Mouse (Mus musculus) stomach, postnatal 0 days (tissue): ENCODE measurements at regions not wholly inside any gene's neighbourhood (a gene's known extent, or its start where the extent isn't known, plus 50 kb on each side); places are given as distances from the start of the nearest gene placed in this dataset.

Experiments
- ATAC-seq: fragments of 200-750 bp; cut with Nextera tagmentation; 2 replicates; pipeline ENCODE4 v1.8.0; 2017; ENCODE audit not compliant: low FRiP score, low TSS enrichment
- DNase-seq: peaks from one replicate; pipeline ENCODE4 v3.0.0-alpha.2; 2016; ENCODE audit warnings: low spot score
- H3K27ac ChIP-seq: fragments of 300-500 bp; sonication (generic); replicated peaks from 2 replicates; pipeline ENCODE4 v1.5.1; 2014; ENCODE audit warnings: mild to moderate bottlenecking, control low read depth
- H3K27me3 ChIP-seq: fragments of 300-500 bp; sonication (generic); 2 replicates; pipeline ENCODE4 v1.6.1; 2014; ENCODE audit warnings: low read length; ENCODE audit not compliant: control insufficient read depth, insufficient read depth
- H3K36me3 ChIP-seq: fragments of 300-500 bp; sonication (generic); 2 replicates; pipeline ENCODE4 v1.6.1; 2014; ENCODE audit warnings: low read length, mixed read lengths; ENCODE audit not compliant: control insufficient read depth, insufficient read depth
- H3K4me1 ChIP-seq: fragments of 300-500 bp; sonication (generic); replicated peaks from 2 replicates; pipeline ENCODE4 v1.6.1; 2014; ENCODE audit warnings: antibody characterized with exemption; ENCODE audit not compliant: control insufficient read depth, insufficient read depth
- H3K4me2 ChIP-seq: fragments of 300-500 bp; sonication (generic); replicated peaks from 2 replicates; pipeline ENCODE4 v1.6.1; 2014; ENCODE audit warnings: low read depth, mild to moderate bottlenecking, control low read depth, moderate library complexity
- H3K4me3 ChIP-seq: fragments of 300-500 bp; sonication (generic); 2 replicates; pipeline ENCODE4 v1.5.1; 2014; ENCODE audit warnings: low read depth, low read length, control low read depth
- H3K9ac ChIP-seq: fragments of 300-500 bp; sonication (generic); 2 replicates; pipeline ENCODE4 v1.6.1; 2014; ENCODE audit warnings: mild to moderate bottlenecking, low read length, control low read depth, mixed read lengths
- H3K9me3 ChIP-seq: fragments of 300-500 bp; sonication (generic); 2 replicates; pipeline ENCODE4 v1.6.1; 2016; ENCODE audit warnings: low read length; ENCODE audit not compliant: control insufficient read depth
- CTCF ChIP-seq: IDR thresholded peaks from 2 replicates; pipeline ENCODE4 v1.5.1; 2016; ENCODE audit warnings: antibody characterized with exemption, low read depth, mild to moderate bottlenecking, moderate library complexity
- EP300 ChIP-seq: optimal IDR thresholded peaks from 2 replicates; pipeline ENCODE3; 2016; ENCODE audit warnings: antibody characterized with exemption
- WGBS: fragments of 180-500 bp; shearing (Covaris S2); extraction: QIAGEN DNeasy Blood & Tissue Kit; methylation state at CpG from one replicate; pipeline ENCODE4 v1.1.7; 2014; 5-methylcytosine and 5-hydroxymethylcytosine counted together

DNA sequence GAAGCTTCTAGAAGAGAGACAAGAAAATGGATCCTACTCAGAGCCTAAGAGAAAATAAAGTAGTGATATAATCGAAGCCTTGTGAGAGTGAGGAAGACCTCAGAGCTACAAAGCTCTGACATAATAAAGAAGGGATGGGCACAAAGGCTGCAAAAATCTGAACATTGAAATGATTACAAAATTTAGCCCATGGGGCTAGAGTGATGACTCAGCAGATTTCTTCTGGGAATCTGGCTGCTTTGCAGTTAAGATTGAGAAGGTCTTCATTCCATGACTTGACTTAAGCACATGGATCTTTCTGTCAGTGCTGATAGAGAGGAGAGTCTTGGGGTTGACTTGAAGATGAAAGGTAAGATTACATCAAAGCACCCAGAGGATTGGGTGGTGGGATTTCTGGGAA, 633.3 kb upstream of the Gm19410 start:
- H3K27me3 ChIP-seq = no peaks in the 10 kb centered on the region
- TF ChIP-seq CTCF (no peak), EP300 (no peak)
- no peaks in the 10 kb centered on the region for H3K9me3 ChIP-seq
- WGBS = 100% methylated on average over 1 of the region's 1 CpGs
- no peaks in the 10 kb centered on the region for H3K36me3 ChIP-seq
- DNase-seq (no peak), ATAC-seq (no peak)
- H3K9ac ChIP-seq = no peak overlapping the region
- no peak overlapping the region for H3K4me3 ChIP-seq
- H3K4me1 ChIP-seq = no peaks in the 10 kb centered on the region
- no peak overlapping the region for H3K27ac ChIP-seq
- no peak overlapping the region for H3K4me2 ChIP-seq

GRCm38 (mm10) chr8:35135630-35136029, 630.0 kb upstream of the Gm19410 start:
- Histone ChIP-seq H3K27ac (no peak overlapping the region), H3K4me3 (no peak overlapping the region), H3K9ac (no peak overlapping the region), H3K4me1 (no peaks in the 10 kb centered on the region), H3K4me2 (no peak overlapping the region), H3K9me3 (no peaks in the 10 kb centered on the region), H3K27me3 (no peaks in the 10 kb centered on the region), H3K36me3 (no peaks in the 10 kb centered on the region)
- DNase-seq = no peak
- TF ChIP-seq EP300 (no peak), CTCF (no peak)
- no peak for ATAC-seq
- 69% methylated on average over 7 of the region's 7 CpGs for WGBS

- Histone ChIP-seq H3K27ac (no peak overlapping the region), H3K9me3 (no peaks in the 10 kb centered on the region)
- 75% methylated on average over 3 of the region's 3 CpGs for WGBS
These were observed 628.9 kb upstream of the Gm19410 start for GRCm38 (mm10) chr8:35136643-35137042.

DNA sequence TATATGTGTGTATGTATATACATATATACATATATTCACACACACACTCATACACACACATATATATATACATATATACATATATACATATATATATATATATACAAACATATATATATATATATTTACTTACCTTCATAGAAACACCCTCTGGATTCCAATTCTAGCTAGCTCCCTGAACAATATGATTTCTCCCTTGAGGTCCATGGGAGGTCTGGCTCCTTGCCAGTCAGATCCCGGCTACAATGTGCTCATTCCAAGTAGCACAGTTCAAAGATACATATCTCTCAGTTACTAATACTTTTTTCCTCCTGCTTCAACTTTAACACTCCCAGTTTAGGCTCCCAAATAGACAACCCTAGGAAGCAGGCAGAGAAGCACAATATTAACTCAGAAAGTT, 624.8 kb upstream of the Gm19410 start:
- Histone ChIP-seq H3K27ac (no peak overlapping the region), H3K4me3 (no peak overlapping the region), H3K27me3 (no peaks in the 10 kb centered on the region), H3K9me3 (no peaks in the 10 kb centered on the region), H3K9ac (no peak overlapping the region), H3K4me1 (no peaks in the 10 kb centered on the region), H3K4me2 (no peak overlapping the region), H3K36me3 (no peaks in the 10 kb centered on the region)
- ATAC-seq = no peak
- WGBS = 30% methylated on average over 1 of the region's 1 CpGs
- TF ChIP-seq EP300 = no peak
- no peak for TF ChIP-seq CTCF
- no peak for DNase-seq

More at GRCm38 (mm10) chr8:35136643-35137042, 628.9 kb upstream of the Gm19410 start:
- no peak overlapping the region for H3K4me2 ChIP-seq
- ATAC-seq = no peak
- TF ChIP-seq CTCF = no peak
- no peak for TF ChIP-seq EP300
- H3K4me3 ChIP-seq = no peak overlapping the region
- H3K9ac ChIP-seq = no peak overlapping the region
- H3K4me1 ChIP-seq = no peaks in the 10 kb centered on the region
- H3K27me3 ChIP-seq = no peaks in the 10 kb centered on the region
- no peaks in the 10 kb centered on the region for H3K36me3 ChIP-seq
- DNase-seq = no peak

DNA sequence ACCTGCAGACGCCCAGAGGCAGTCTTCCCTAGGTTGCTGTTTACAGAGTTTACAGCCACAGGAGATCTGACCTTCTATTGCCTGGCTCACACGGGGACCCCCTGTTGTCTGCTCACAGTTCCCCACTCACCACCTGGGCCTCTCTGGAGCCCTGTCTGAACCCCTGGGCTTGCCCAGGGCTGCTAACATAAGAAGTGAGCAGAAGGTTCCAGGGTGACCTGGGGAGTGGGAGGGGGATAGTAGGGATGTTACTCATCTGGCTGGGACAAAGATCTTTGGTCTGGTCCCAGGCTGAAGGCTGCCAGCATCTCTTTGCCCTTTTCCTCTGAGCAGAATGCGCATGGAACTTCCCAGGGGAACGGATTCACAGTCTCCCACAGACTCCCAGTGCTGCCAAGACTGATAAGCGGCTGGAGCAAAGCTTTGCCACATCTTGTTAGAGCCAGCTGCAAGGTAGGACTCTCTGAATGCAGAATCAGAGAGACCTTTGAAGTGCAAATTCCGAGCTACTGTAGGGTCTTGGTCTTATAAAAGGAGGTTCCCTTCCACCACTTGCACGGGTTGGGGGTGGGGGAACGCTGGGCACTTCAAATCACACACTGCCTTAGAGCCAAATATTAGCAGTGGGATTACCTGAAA, 622.5 kb upstream of the Gm19410 start:
- TF ChIP-seq CTCF = no peak
- no peak for TF ChIP-seq EP300
- Histone ChIP-seq H3K27ac (no peak overlapping the region), H3K36me3 (no peaks in the 10 kb centered on the region), H3K4me3 (no peak overlapping the region), H3K27me3 (no peaks in the 10 kb centered on the region), H3K9me3 (no peaks in the 10 kb centered on the region), H3K4me2 (no peak overlapping the region), H3K9ac (no peak overlapping the region), H3K4me1 (no peaks in the 10 kb centered on the region)
- DNase-seq (no peak), ATAC-seq (no peak)
- 41% methylated on average over 8 of the region's 8 CpGs for WGBS

- WGBS = 46% methylated on average over 7 of the region's 7 CpGs
- H3K27me3 ChIP-seq = no peaks in the 10 kb centered on the region
- H3K9ac ChIP-seq = no peak overlapping the region
- ATAC-seq (no peak), DNase-seq (no peak)
- no peaks in the 10 kb centered on the region for H3K36me3 ChIP-seq
- TF ChIP-seq CTCF (no peak), EP300 (no peak)
- no peak overlapping the region for H3K4me2 ChIP-seq
- H3K27ac ChIP-seq = no peak overlapping the region
- H3K4me3 ChIP-seq = no peak overlapping the region
- H3K4me1 ChIP-seq = no peaks in the 10 kb centered on the region
- H3K9me3 ChIP-seq = no peaks in the 10 kb centered on the region
These were observed 621.9 kb upstream of the Gm19410 start for GRCm38 (mm10) chr8:35143684-35144083.
